Comparison of ENCODE assay signal across 35 mouse cellular contexts in the genomic region with DNA sequence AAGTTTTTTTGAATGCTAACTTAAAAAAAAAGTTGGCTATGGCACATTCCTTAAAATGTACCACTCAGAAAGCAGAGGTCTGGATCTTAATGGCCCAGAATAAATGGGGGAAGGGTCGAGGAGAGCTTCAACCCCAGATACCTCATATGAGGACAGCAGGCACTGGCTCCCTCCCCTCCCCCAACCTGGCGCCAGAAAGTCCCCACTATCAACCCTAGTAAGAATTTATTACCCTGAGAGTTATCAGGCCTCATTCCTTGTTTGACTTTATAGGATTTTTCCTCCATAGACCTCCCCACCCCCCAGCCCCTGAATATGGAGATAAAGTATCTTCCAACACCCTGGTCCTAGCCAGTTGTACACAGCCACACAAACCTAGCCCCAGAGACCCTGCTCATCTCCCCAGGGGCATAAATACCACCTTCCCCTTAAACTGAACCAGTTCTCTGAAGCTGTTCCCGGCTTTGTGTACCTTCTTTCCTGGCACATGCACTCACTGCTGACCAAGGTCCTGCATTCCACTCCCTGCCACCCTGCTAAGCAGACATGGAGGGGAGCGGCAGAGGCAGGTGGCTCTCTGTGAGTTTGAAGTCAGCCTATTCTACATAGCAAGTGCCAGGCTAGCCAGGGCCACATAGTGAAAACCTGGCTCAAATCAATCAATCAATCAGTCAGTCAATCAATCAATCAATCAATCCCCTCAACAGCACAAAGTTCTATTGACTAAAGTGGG. TPM values are rescaled to one million over a fixed set of nuclear protein-coding genes. Genes with fewer than 3 reads are reported as not detected.
DNase-seq lines count a peak whose midpoint lies in the region; ATAC-seq lines count a peak whose summit lies in the region.
"Had no signal": no experiment of that assay in that cellular context is flagged by ENCODE, and none has a peak within 500 bp of the region (broad histone marks: within the 10 kb centered on the region; RNA-seq: fewer than 3 reads in every experiment).

No protein-coding gene starts in this region.

- H3K4me1 ChIP-seq in embryonic facial prominence, embryonic 13.5 days, result peaks cover 14% of the 10 kb centered on the region
- peaks cover 28% of the 10 kb centered on the region for H3K4me1 ChIP-seq in embryonic facial prominence, embryonic 10.5 days
- H3K4me1 ChIP-seq in kidney, embryonic 14.5 days (ENCODE audit: control insufficient read depth, insufficient read depth, low read length), result peaks cover 7% of the 10 kb centered on the region; the same call in 1 of the 2 replicates
- peaks cover 10% of the 10 kb centered on the region for H3K4me1 ChIP-seq in neural tube, embryonic 11.5 days (ENCODE audit: control insufficient read depth, insufficient read depth, low read length)
- H3K4me1 ChIP-seq in neural tube, embryonic 15.5 days, result peaks cover 24% of the 10 kb centered on the region

- no peak overlapping the region for H3K4me2 ChIP-seq in embryonic facial prominence, embryonic 13.5 days
- H3K4me2 ChIP-seq in kidney, embryonic 14.5 days (replicated peaks; ENCODE audit: low read depth, low read length), result no peak overlapping the region
- no peak overlapping the region for H3K4me2 ChIP-seq in neural tube, embryonic 11.5 days (ENCODE audit: low read depth)
- no peak overlapping the region for H3K4me2 ChIP-seq in neural tube, embryonic 15.5 days
- H3K4me2 ChIP-seq: forebrain, embryonic 15.5 days; heart, embryonic 12.5 days; kidney, embryonic 15.5 days had no signal

- no peaks in the 10 kb centered on the region for H3K9me3 ChIP-seq in embryonic facial prominence, embryonic 13.5 days
- H3K9me3 ChIP-seq in embryonic facial prominence, embryonic 10.5 days, result no peaks in the 10 kb centered on the region
- no peaks in the 10 kb centered on the region for H3K9me3 ChIP-seq in kidney, embryonic 14.5 days (ENCODE audit: control insufficient read depth, low read length)
- no peaks in the 10 kb centered on the region for H3K9me3 ChIP-seq in neural tube, embryonic 11.5 days (ENCODE audit: control insufficient read depth, low read length)
- no peaks in the 10 kb centered on the region for H3K9me3 ChIP-seq in neural tube, embryonic 15.5 days (replicated peaks)
- H3K9me3 ChIP-seq: forebrain, embryonic 15.5 days; heart, embryonic 12.5 days; kidney, embryonic 15.5 days had no signal

- H3K9ac ChIP-seq in embryonic facial prominence, embryonic 13.5 days, result 0 out of 2 replicates have a peak overlapping the region, but pooled peaks have one; percentile 6
- no peak overlapping the region for H3K9ac ChIP-seq in kidney, embryonic 14.5 days (ENCODE audit: low read depth, low read length)
- no peak overlapping the region for H3K9ac ChIP-seq in neural tube, embryonic 11.5 days (ENCODE audit: low read length)
- H3K9ac ChIP-seq in neural tube, embryonic 15.5 days (replicated peaks), result no peak overlapping the region
- H3K9ac ChIP-seq: forebrain, embryonic 15.5 days; heart, embryonic 12.5 days; kidney, embryonic 15.5 days; liver, embryonic 14.5 days had no signal

- no peak for DNase-seq in embryonic facial prominence, embryonic 10.5 days (ENCODE audit: low spot score)
- no peak for DNase-seq in kidney, adult 9 months
- DNase-seq in neural tube, embryonic 11.5 days (ENCODE audit: low spot score), result no peak
- no peak for DNase-seq in frontal cortex, adult 2 months (ENCODE audit: extremely low spot score in 1 of 2, low spot score in 1 of 2)
- DNase-seq in layer of hippocampus, postnatal 10 days (ENCODE audit: low spot score in 2 of 2), result no peak
- DNase-seq: adrenal gland, adult 2 months; adrenal gland, postnatal 36 days; cerebellum, adult 18-20 months; cerebellum, postnatal 14 days; heart, adult 2 months; kidney, postnatal 25 days; liver; lung, adult 2 months; lung, postnatal 10 days; right cerebral cortex, adult 18-20 months; thymus, adult 2 months; thymus, postnatal 36 days had no signal

- H3K27ac ChIP-seq in embryonic facial prominence, embryonic 13.5 days, result no peak overlapping the region
- H3K27ac ChIP-seq in embryonic facial prominence, embryonic 10.5 days (replicated peaks), result no peak overlapping the region
- H3K27ac ChIP-seq in kidney, embryonic 14.5 days (ENCODE audit: low read depth, low read length), result no peak overlapping the region
- H3K27ac ChIP-seq in neural tube, embryonic 11.5 days (ENCODE audit: low read depth, low read length), result peak overlapping the region; percentile 11; the same call in 1 of the 2 replicates
- no peak overlapping the region; the same call in 1 of the 2 replicates for H3K27ac ChIP-seq in neural tube, embryonic 15.5 days (replicated peaks)
- H3K27ac ChIP-seq: heart, adult 2 months; kidney, embryonic 15.5 days; liver, embryonic 14.5 days had no signal

- no peak overlapping the region for H3K4me3 ChIP-seq in embryonic facial prominence, embryonic 13.5 days
- H3K4me3 ChIP-seq in embryonic facial prominence, embryonic 10.5 days, result no peak overlapping the region
- no peak overlapping the region for H3K4me3 ChIP-seq in kidney, embryonic 14.5 days (ENCODE audit: low read length)
- no peak overlapping the region for H3K4me3 ChIP-seq in neural tube, embryonic 11.5 days (ENCODE audit: low read depth, low read length)
- no peak overlapping the region for H3K4me3 ChIP-seq in neural tube, embryonic 15.5 days (replicated peaks)
- H3K4me3 ChIP-seq: forebrain, embryonic 15.5 days; heart, adult 2 months; heart, embryonic 12.5 days; kidney, embryonic 15.5 days; layer of hippocampus, adult 2 months had no signal

- 76% methylated on average over 4 of the region's 4 CpGs for WGBS in embryonic facial prominence, embryonic 13.5 days
- 56% methylated on average over 4 of the region's 4 CpGs for WGBS in embryonic facial prominence, embryonic 10.5 days
- 33% methylated on average over 4 of the region's 4 CpGs for WGBS in kidney, embryonic 14.5 days
- WGBS in neural tube, embryonic 11.5 days, result 33% methylated on average over 4 of the region's 4 CpGs
- 39% methylated on average over 4 of the region's 4 CpGs for WGBS in neural tube, embryonic 15.5 days

- no peaks in the 10 kb centered on the region for H3K27me3 ChIP-seq in embryonic facial prominence, embryonic 13.5 days
- H3K27me3 ChIP-seq in embryonic facial prominence, embryonic 10.5 days (replicated peaks; ENCODE audit: low read depth, poor library complexity, severe bottlenecking), result peaks cover 3% of the 10 kb centered on the region
- H3K27me3 ChIP-seq in kidney, embryonic 14.5 days (ENCODE audit: control insufficient read depth, insufficient read depth, low read length), result no peaks in the 10 kb centered on the region
- no peaks in the 10 kb centered on the region for H3K27me3 ChIP-seq in neural tube, embryonic 11.5 days (ENCODE audit: control insufficient read depth, insufficient read depth, low read length)
- H3K27me3 ChIP-seq in neural tube, embryonic 15.5 days (replicated peaks), result no peaks in the 10 kb centered on the region
- H3K27me3 ChIP-seq: CH12.LX; forebrain, embryonic 15.5 days; kidney, embryonic 15.5 days had no signal

- peaks cover 49% of the 10 kb centered on the region for H3K36me3 ChIP-seq in embryonic facial prominence, embryonic 13.5 days
- H3K36me3 ChIP-seq in embryonic facial prominence, embryonic 10.5 days (replicated peaks), result peaks cover 47% of the 10 kb centered on the region
- peaks cover 40% of the 10 kb centered on the region for H3K36me3 ChIP-seq in kidney, embryonic 14.5 days (ENCODE audit: control insufficient read depth, insufficient read depth, low read length)
- peaks cover 7% of the 10 kb centered on the region; the same call in 1 of the 2 replicates for H3K36me3 ChIP-seq in neural tube, embryonic 11.5 days (ENCODE audit: control insufficient read depth, insufficient read depth, low read length)
- peaks cover 43% of the 10 kb centered on the region for H3K36me3 ChIP-seq in neural tube, embryonic 15.5 days

- no peak for ATAC-seq in embryonic facial prominence, embryonic 13.5 days (ENCODE audit: insufficient number of reproducible peaks, insufficient read depth, low FRiP score, low TSS enrichment, low read depth)
- peak; percentile 47; the same call in 1 of the 2 replicates for ATAC-seq in kidney, embryonic 14.5 days (ENCODE audit: low FRiP score, low TSS enrichment)
- ATAC-seq in neural tube, embryonic 11.5 days (ENCODE audit: insufficient read depth, low FRiP score, low TSS enrichment), result no peak
- ATAC-seq in neural tube, embryonic 15.5 days (ENCODE audit: low FRiP score), result no peak
- ATAC-seq: activated CD4-positive, CD25-positive, alpha-beta regulatory T cell, adult 4 months; inflammation-experienced regulatory T-cells, adult 6 months had no signal

RNA-seq across cellular contexts. Expression of a gene that starts 6.1 kb away (rescaled TPM):
- 0.66 and 1.5 TPM in 2 replicates for polyA plus RNA-seq in embryonic facial prominence, embryonic 13.5 days (2015; fragmentation: Nextera tagmentation; extraction: Ambion mirVana)
- 4.1 and 4.7 TPM in 2 replicates for polyA plus RNA-seq in embryonic facial prominence, embryonic 10.5 days (2016; fragmentation: Nextera tagmentation; extraction: Ambion mirVana)
- not detected in 2 replicates for polyA plus RNA-seq in kidney, embryonic 14.5 days (2014; fragmentation: Nextera tagmentation; extraction: Ambion mirVana)
- 13.8 and 15.7 TPM in 2 replicates for polyA plus RNA-seq in neural tube, embryonic 11.5 days (2014; fragmentation: Nextera tagmentation; extraction: Ambion mirVana)
- 2.2 and 2.6 TPM in 2 replicates for polyA plus RNA-seq in neural tube, embryonic 15.5 days (2015; fragmentation: Nextera tagmentation; extraction: Ambion mirVana)
- 0.30 and 0.50 TPM in 2 replicates for polyA plus RNA-seq in frontal cortex, adult 2 months (2012; rRNA removed)
- total RNA-seq in layer of hippocampus, postnatal 10 days (2021), result 1 to 10 TPM; 1.8 TPM
- total RNA-seq: adrenal gland, adult 2 months; adrenal gland, postnatal 36 days; CH12.LX; ES-E14; gastrocnemius, adult 8-10 months; gastrocnemius, postnatal 4 days; heart, adult 2 months; hematopoietic stem cell, adult 5-6 weeks had no signal
- polyA plus RNA-seq: activated CD4-positive, CD25-positive, alpha-beta regulatory T cell, adult 4 months; adrenal gland, adult 2 months; C2C12; heart, adult 2 months; heart, embryonic 12.5 days; heart, postnatal 0 days; inflammation-experienced regulatory T-cells, adult 6 months; kidney, embryonic 15.5 days; liver, embryonic 14.5 days; spleen, adult 2 months had no signal

RNA-seq across cellular contexts. Expression of a gene that starts 18.9 kb away (rescaled TPM):
- 216 and 239 TPM in 2 replicates for polyA plus RNA-seq in embryonic facial prominence, embryonic 13.5 days (2015; fragmentation: Nextera tagmentation; extraction: Ambion mirVana)
- polyA plus RNA-seq in embryonic facial prominence, embryonic 10.5 days (2016; fragmentation: Nextera tagmentation; extraction: Ambion mirVana), result 185 and 189 TPM in 2 replicates
- 78.1 and 194 TPM in 2 replicates for polyA plus RNA-seq in kidney, embryonic 14.5 days (2014; fragmentation: Nextera tagmentation; extraction: Ambion mirVana)
- 219 and 225 TPM in 2 replicates for polyA plus RNA-seq in neural tube, embryonic 11.5 days (2014; fragmentation: Nextera tagmentation; extraction: Ambion mirVana)
- 174 and 182 TPM in 2 replicates for polyA plus RNA-seq in neural tube, embryonic 15.5 days (2015; fragmentation: Nextera tagmentation; extraction: Ambion mirVana)
- polyA plus RNA-seq in frontal cortex, adult 2 months (2012; rRNA removed), result 114 and 122 TPM in 2 replicates
- 100 to 1,000 TPM; 165 TPM for total RNA-seq in layer of hippocampus, postnatal 10 days (2021)

RNA-seq across cellular contexts. Expression of a gene that starts 19.1 kb away (rescaled TPM):
- polyA plus RNA-seq in embryonic facial prominence, embryonic 13.5 days (2015; fragmentation: Nextera tagmentation; extraction: Ambion mirVana), result 103 and 106 TPM in 2 replicates
- polyA plus RNA-seq in embryonic facial prominence, embryonic 10.5 days (2016; fragmentation: Nextera tagmentation; extraction: Ambion mirVana), result 92.1 and 98.5 TPM in 2 replicates
- polyA plus RNA-seq in kidney, embryonic 14.5 days (2014; fragmentation: Nextera tagmentation; extraction: Ambion mirVana), result 66.5 and 136 TPM in 2 replicates
- polyA plus RNA-seq in neural tube, embryonic 11.5 days (2014; fragmentation: Nextera tagmentation; extraction: Ambion mirVana), result 122 and 132 TPM in 2 replicates
- polyA plus RNA-seq in neural tube, embryonic 15.5 days (2015; fragmentation: Nextera tagmentation; extraction: Ambion mirVana), result 100 and 109 TPM in 2 replicates
- 82.6 and 88.1 TPM in 2 replicates for polyA plus RNA-seq in frontal cortex, adult 2 months (2012; rRNA removed)
- total RNA-seq in layer of hippocampus, postnatal 10 days (2021), result 10 to 100 TPM; 72.0 to 79.4 TPM

RNA-seq across cellular contexts. Expression of a gene that starts 35.2 kb away (rescaled TPM):
- 22.1 and 25.2 TPM in 2 replicates for polyA plus RNA-seq in embryonic facial prominence, embryonic 13.5 days (2015; fragmentation: Nextera tagmentation; extraction: Ambion mirVana)
- polyA plus RNA-seq in embryonic facial prominence, embryonic 10.5 days (2016; fragmentation: Nextera tagmentation; extraction: Ambion mirVana), result 28.3 and 35.3 TPM in 2 replicates
- 18.2 and 19.0 TPM in 2 replicates for polyA plus RNA-seq in kidney, embryonic 14.5 days (2014; fragmentation: Nextera tagmentation; extraction: Ambion mirVana)
- polyA plus RNA-seq in neural tube, embryonic 11.5 days (2014; fragmentation: Nextera tagmentation; extraction: Ambion mirVana), result 62.0 and 69.0 TPM in 2 replicates
- 37.3 and 40.1 TPM in 2 replicates for polyA plus RNA-seq in neural tube, embryonic 15.5 days (2015; fragmentation: Nextera tagmentation; extraction: Ambion mirVana)
- polyA plus RNA-seq in frontal cortex, adult 2 months (2012; rRNA removed), result 11.5 and 13.4 TPM in 2 replicates
- total RNA-seq in layer of hippocampus, postnatal 10 days (2021), result 10 to 100 TPM; 32.3 to 33.0 TPM
